Mouse (Mus musculus) heart, postnatal 10 days (tissue): Measurements from ENCODE around the gene Plgrkt. TPM values are rescaled to one million over a fixed set of nuclear protein-coding genes. Genes with fewer than 3 reads are reported as not detected.

ENCODE experiments used
- DNase-seq, 2 experiments: peaks; one replicate each; pipeline ENCODE4 v3.0.0; 2021
- intact Hi-C: fragments of 180-260 bp; cut with DNase I; formaldehyde crosslinking; loops from one replicate; pipeline ENCODE4 v1.15.1; 2025
- total RNA-seq, 2 experiments: library from RNA; stranded (reverse); gene quantifications; 2 replicates each; pipeline ENCODE4 v1.2.3; 2021

Gene Plgrkt
- total RNA-seq, 2 experiments from 2014 or later, result 27.9 to 38.6 TPM

DNA sequence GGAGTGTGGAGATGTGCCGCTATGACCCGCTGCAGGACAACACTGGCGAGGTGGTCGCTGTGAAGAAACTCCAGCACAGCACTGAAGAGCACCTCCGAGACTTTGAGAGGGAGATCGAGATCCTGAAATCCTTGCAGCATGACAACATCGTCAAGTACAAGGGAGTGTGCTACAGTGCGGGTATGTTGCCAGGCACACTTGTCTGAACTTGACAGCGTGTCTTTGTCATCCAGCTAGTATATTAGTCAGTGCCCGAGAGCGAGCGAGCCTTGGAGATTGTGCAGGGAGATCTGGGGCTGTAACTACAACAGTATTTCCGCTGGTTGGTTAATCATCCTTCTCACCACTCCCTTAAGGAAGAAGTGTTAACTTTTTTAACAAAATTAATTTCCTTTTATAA is 66.3 kb downstream of the Plgrkt start:
- no peak for DNase-seq
- intact Hi-C loops, result no loop called here

Other genes starting within 250 kb of the Plgrkt start
- 10 to 100 TPM; 16.9 to 17.6 TPM for gene Jak2, start 115.6 kb downstream of the Plgrkt start, total RNA-seq
- gene Insl6, start 42.0 kb downstream of the Plgrkt start, total RNA-seq, result under 1 TPM in 1 of 2 experiments, not detected in 1; 0.38 TPM
- gene Rln1, start 32.7 kb downstream of the Plgrkt start, total RNA-seq, result not detected
- 1 to 10 TPM; 1.7 to 2.0 TPM for gene Cd274, start 65 bp upstream of the Plgrkt start, total RNA-seq
- not detected for gene Pdcd1lg2, start 43.5 kb upstream of the Plgrkt start, total RNA-seq
- gene Ric1, start 154.9 kb upstream of the Plgrkt start, total RNA-seq, result 10 to 100 TPM; 32.8 to 36.3 TPM